Mouse (Mus musculus): ENCODE measurements around the gene Lrrc49.

Lrrc49 gene

DNA sequence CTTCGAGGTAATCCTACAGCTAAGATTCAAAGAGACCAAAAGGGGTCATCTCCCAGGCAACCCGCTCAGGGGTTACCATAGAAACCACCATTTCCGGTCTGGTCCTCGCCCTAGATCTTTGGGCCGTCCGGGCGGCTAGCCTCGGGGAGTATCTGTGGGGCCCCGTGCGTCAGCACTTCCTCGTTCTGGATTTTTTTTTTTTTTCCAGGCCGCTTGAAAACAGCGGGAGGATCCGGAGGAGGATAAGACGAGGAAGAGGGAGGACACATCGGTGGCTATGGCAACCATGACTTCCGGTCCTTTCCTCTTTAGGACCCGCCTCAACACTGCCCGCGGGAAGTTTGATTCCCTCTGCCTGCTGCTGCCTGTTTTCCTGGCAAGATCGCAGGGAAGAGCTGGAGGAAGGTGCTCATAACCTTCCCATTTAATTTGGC is at the start of gene Lrrc49:
Gene Lrrc49 (minus strand): TSS at position 268 of the 434 bp plus-strand sequence.
- peak; percentile 99 for DNase-seq (ENCODE audit: low read depth, low spot score)

DNA sequence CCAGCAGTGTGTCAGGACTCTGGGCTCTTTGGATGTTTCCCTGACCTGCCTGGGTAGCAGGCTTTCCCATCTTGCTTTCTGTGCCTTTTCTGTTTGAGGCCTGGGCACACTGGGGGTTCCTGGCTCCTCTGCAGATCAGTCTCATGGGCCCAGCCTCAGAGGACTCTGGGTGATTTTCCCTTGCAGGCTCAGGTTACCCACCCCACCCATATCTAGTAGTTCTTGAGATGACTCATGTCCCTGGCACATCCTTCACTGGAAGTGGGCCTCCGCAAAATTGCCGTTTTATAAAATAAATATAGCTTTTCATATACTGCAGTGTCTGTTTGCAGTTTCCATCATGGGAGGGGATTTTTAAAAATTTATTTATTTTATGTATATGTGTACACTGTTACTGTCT is 46.4 kb upstream of the Lrrc49 start:
- DNase-seq (ENCODE audit: low read depth, low spot score) = peak; percentile 67

DNA sequence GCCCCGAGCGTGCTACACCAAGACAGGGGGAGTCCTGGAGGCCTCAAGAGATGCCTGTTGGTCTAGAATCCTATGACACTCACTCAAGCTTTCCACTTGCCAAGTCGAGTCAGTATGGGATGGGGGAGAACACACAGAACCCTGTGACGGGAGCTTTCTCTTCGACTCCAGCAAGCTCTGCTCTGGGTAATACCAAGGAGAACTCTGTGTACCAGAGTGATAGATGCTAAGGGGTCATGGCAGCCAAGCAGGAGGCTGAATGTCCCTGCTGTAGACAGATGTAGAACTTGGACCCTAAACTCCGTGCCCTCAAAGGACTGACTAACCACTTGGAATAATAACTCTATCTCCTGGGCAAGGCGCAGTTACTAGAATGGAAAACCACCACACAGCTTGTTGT is 37.0 kb upstream of the Lrrc49 start:
- DNase-seq (ENCODE audit: low read depth, low spot score) = no peak

DNA sequence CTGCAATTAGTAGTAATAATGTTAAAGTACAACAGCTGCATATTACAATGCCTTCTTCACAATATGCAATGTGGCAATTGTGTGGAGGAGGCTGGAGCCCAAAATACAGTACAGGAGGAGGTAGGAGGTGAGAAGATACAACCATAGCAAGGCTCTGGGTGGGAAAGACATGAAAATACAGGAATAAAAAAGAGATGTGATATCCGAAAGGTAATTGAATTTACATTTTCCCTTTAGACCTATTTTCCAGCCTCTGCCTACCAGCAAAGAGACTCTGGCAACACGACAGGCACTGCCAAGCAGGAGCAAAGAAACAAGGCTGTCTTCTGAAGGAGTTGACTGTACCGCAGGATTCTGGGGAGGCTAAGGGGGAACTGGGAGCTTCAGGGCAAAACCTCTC is 31.7 kb upstream of the Lrrc49 start:
- DNase-seq (ENCODE audit: low read depth, low spot score) = no peak

DNA sequence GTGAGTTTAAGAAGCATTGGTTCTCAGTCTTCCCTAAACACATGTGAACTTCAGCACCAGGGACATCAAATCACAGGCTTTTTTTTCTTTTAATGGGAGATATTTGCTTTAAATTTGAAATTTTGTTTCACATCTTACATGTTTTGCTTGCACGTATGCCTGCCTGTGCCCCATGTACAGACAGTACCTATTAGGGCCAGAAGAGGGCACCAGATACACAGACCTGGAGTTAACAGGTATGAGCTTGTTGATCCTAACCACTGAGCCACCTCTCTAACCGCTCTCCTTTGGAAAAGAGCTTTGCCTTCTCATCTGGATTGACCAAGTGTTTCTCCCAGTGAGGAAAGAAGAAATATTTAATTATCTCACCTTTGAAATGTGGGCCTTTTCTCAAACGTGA is 30.3 kb upstream of the Lrrc49 start:
- peak; percentile 76 for DNase-seq (ENCODE audit: low read depth, low spot score)

DNA sequence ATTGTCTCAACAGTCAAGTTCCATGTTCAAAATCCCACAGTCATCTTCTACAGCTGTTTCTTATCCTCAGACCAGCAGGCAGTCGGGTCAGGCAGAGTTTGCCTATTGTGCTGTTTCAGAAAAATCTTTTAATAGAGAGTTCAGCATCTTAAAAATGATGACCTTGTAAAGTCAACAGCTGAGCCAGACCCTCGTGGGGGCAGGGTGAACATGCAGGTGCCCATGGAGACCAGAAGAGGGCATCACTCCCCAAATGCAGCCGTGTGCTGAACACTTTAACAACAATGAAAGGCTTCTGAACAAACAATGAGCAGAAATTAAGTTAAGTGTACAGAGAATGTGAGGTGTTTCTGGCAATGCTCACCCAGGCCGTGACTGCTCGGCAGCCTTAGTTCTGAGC is 27.9 kb upstream of the Lrrc49 start:
- DNase-seq (ENCODE audit: low read depth, low spot score) = no peak

DNA sequence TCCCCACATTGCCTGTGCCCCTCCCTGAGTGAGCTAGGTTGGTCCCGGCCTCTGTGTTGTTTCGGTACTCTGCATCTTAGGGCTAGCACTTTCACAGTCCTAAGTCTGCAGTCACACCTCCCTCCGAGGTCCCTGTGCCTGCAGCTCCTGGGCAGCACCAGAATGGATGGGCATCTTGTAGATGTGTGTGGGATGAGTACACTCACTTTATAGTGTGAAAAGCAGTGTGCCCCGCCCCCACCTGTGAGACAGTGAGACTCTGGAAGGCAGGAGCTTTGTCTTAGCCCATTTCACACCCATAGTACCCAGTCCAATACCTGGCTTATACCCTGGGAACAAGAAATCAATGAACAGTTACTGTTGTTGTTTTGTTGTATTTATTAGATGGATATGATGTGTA is 27.3 kb upstream of the Lrrc49 start:
- no peak for DNase-seq (ENCODE audit: low read depth, low spot score)

DNA sequence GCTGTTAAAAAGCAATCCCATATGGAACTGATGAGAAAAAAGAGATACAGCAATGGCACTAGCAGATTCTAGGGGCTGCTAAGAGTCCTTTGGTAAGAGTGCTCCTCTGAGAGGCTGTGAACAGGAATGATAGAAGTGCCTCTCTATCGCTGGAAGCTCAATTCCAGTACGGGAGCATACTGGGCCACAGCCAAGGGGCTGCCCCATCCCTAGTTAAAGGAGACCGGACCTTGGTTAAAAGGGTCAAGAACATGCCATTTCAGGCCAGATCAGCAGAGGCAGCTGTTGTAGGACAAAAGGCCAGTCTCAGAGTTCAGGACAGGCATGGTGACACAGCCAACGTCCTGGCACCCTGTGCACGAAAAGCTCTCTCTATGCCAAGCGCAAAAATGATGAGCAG is 26.2 kb upstream of the Lrrc49 start:
- DNase-seq (ENCODE audit: low read depth, low spot score) = no peak

DNA sequence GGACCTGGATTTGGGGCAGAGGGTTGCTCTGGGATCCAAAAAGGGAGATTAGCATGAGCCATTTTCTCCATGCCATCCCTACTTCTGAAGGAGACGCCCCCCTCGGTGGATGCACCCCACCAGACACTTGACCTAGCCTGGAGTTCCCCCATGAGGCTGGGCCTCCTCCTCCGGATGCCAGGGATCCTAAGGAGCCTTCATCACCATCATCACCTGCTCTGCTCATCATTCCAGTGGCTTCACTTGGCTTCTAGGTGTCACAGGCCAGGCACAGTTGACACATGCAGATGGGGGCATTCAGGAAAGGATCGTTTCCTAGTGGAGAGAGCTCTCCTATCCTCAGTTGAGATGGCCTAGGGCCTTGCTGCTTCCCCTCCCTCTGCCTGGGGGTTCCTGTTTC is 25.7 kb upstream of the Lrrc49 start:
- no peak for DNase-seq (ENCODE audit: low read depth, low spot score)

DNA sequence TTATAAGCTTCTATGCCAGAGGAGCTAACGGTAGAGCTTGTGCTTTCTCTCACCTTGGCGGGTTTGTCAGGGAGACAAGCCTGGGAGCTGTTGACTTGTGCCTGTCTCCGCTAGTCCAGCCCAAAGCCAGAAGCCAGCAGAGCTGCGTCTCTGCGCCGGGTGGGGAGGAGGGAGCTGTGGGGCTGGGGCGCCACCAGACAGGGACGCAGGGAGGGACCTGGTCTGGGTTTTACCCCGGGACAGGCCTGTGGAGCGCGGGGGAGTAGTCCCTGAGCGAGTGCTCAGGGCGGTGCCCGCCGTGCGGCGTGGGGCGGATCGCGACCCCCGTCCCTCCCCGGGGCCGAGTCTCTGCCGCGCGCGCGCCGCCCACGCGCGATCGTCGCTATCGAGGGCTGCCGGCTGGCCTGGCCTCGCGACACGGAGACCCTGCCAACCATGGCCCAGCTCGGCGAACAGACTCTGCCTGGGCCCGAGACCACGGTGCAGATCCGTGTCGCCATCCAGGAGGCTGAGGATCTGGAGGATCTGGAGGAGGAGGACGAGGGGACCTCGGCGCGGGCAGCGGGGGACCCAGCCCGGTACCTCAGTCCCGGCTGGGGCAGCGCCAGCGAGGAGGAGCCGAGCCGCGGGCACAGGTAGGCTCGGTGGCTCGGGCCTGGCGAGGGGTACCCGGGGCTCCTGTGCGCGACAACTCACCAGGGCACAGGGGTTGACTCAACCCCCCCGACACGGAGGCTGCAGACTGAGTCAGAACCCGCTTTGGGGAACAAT is 25.0 kb upstream of the Lrrc49 start, which contains the start of gene Larp6:
Gene Larp6 (plus strand): TSS at position 219 of the 771 bp plus-strand sequence.
- DNase-seq (ENCODE audit: low read depth, low spot score) = no peak

DNA sequence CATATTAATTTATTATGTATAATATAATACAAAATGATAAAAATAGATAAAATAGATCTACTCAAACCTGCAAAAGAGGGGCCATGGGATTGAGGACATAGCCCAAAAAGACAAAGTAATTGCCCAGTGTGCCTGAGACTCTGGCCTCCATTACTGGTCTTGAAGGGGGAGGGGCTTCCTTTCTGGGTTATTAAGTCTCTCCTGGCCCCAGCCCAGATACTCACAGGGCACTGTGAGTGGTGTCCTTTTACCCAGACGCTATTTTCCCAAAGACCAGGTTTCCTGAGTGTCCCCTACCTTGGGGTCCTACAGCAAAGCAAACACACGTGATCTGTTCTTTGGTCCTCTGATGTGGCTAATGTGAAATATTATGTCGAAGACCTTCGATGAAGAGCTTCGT is 24.1 kb upstream of the Lrrc49 start:
- no peak for DNase-seq (ENCODE audit: low read depth, low spot score)

DNA sequence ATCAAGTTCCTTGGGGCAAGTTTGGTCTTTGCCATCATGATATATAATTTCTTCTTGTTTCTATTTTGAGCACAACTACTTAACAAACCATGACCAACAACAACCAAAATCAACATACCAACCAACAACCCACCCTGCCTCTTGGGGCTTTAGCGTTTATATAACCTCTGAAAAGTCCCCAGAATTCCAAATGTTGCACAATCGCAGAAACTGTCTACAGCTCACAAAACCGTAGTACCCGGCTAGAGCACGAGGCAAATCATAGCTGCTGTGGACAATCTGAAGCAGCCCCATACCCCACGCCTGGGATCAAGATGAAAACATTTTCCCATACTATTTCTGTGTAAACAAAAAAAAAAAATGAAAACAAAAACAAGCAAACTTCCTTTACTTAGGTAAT is 21.8 kb upstream of the Lrrc49 start:
- no peak for DNase-seq (ENCODE audit: low read depth, low spot score)

DNA sequence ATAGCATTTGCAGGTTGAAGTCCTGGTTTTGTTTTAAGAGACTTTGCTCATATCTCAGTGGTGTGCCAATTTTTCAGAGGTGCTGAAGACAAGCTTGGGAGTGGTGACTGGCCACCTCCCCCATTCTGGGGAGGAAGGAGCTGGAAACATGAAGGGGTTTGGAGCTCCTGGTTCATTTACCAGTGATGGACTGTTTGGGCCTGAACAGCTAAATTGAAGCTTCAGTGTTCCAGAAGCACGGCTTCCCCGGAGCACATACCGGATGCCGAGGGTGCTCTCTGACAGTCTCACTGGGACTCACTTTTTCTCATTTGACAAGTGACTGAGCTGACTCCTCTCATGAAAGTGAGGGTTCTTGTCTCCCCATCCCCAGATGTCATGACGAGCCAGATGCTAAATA is 20.6 kb upstream of the Lrrc49 start:
- no peak for DNase-seq (ENCODE audit: low read depth, low spot score)

DNA sequence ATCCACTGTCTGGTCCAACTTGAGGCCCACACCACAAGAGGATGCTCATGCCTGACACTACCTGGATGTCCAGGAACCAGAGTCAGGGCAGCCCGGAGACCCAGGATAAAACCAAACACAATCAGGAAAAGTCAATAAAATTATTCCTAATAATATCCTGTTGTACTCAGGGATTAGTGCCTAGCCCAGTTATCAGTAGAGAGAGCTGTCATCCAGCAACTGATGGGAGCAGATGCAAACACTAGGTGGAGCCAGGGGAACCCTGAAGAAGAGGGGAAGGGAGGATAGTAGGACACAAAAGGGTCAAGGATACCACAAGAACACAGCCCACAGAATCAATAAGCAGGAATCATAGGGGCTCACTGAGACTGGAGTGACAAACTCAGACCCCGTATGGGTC is 19.6 kb upstream of the Lrrc49 start:
- DNase-seq (ENCODE audit: low read depth, low spot score) = no peak

DNA sequence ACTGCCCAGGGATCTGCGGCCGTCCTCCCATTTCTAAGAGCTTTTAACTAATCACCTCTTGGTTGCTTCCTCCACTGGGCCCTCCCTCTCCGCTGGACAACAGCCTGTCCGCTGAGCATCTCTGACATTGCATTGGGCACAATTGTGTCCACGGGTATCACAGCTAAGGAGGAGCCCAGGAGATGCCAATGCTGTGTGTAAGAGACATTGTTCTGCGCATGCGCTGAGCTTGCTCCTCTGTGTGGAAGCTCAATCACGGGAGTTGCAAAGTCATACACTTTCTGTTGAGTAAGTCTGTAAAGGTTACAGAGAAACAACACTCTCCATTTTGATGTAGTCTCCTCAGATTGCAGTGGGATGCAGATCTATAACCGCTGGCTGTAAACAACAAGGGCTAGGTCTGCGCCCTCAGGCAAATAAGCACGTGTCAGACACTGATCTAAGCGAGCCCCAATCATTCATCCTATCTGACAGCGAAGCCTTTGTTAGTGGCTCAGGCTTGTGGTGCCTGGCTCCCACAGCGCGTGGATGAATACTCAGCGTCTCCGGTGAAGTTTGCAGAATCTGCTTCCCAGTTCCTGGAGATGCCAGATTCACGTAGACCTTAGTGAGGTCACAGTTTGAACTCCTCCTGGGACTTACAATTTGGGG is 11.7 kb upstream of the Lrrc49 start:
- no peak for DNase-seq (ENCODE audit: low read depth, low spot score)

DNA sequence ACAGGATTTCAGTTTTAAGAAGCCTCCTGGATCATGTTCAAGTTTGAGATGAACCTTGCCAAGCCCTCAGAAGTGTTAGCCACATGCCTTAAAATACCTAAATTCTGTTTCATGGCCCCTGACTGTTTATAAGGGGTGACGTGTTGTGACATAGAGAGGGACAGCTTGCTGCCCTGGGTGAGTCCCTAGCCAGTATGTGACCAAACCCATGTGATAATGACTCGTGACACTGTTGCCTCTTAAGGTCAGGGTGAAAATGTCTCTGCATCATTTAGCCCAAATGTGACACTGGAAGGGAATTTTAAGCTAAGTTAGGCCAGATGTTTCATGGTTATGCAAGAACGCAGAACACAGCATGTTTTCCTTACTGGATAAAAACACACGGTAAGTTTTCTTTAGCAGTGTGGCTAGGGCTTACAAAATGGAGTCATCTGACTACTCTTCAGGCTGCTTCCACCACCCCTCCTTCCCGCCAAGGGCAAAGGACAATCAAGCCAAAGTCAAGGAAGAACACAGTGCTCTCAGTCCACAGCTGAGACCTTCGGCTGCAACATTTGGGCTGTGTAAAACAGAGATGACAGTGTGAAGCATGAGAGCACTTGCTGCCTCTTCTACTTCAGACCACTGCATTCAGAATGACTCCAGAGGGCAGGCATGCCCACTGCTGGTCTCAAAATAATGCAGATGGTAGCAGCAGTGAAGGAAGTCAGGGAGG is 8.5 kb upstream of the Lrrc49 start:
- peak; percentile 74 for DNase-seq (ENCODE audit: low read depth, low spot score)

DNA sequence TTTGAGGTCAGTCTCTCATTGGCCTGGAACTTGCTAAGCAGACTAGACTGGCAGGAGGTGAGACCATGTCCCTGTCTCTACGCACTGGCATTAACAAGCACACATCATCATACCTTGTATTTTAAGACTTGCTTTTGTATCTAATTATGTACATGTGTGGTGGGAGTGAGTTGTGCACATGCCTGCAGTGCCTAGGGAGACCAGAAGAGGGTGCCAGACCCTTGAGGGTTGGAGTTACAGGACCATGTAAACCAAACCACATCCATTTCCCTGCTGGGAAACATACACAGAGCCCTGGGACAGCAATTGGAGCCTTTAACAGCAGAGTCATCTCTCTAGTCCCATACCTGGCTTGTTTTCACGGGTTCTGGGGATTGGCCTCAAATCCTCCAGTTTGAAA is 6.0 kb upstream of the Lrrc49 start:
- DNase-seq (ENCODE audit: low read depth, low spot score) = peak; percentile 51

DNA sequence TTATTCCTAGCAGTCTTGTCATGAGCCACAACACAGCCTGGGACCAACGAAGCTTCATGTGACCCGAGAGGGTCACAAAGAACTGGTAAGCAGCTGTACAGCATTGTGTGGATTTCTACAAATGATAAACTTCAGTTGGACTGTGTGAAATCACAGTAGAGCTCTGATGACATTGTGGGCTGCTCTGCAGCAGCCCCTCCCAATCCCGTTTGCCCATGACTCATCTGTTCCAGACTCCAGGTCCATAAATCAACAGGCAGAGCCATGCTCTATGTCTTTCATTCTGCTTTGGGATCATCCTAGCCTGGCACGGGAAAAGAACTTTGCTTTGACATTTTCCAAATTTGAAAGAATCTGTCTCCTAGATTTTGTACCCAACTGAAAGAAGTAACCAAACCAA is 4.7 kb upstream of the Lrrc49 start:
- DNase-seq (ENCODE audit: low read depth, low spot score) = peak; percentile 90

DNA sequence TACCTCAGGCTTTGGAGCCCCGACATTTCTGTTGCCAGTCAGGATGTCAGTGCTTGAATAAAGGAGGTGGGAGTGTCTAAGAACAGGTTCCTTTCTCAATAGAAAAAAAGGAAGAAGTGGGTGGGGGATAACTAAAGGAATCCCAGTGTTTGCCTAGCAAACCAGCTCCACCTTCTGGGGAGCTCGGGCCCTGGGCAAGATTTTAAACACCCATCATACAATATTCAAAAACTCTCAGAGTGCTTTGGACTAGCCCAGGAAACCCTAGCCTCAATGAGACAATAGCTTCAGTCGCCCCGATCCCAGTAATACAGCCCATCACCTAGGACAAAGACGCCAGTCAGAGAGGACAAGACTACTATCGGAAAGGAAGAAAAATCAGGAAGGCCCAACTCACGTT is 543 bp downstream of the Lrrc49 start:
- peak; percentile 74 for DNase-seq (ENCODE audit: low read depth, low spot score)

DNA sequence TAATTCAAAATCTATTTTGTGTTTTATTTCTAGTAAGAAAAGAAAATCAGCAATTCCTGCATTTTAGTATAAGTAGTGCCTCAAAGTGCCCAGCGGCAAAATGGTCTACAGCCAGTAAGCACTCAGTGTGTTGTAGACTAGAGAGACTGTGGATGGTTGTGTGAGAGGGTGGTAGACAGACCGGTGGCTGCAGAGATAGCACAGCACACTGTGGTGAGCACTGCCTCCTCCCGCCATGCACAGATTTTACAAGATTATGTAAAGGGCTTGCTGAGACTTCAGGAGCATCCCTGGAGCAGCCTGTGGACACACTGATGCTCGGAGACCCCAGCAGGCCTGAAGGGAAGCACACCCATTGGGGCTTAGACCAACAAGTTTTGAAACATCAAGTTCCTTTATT is 5.2 kb downstream of the Lrrc49 start:
- DNase-seq (ENCODE audit: low read depth, low spot score) = no peak

DNA sequence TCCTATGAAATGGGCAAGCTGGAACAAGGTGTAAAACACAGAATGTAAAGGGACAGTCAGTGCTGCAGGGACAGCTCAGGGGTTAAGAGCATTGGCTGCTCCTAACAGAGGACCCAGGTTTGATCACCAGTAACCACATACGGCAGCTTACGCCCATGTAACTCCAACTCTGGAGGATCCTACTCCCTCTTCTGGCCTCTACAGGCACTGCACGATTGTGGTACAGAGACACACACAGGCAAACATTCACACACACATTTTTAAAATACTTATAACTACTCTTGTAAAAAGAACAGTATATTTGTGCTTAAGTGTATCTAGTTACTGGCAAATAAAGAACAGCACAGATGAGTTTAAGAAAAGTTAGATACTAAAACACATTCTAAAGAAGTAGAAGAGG is 7.0 kb downstream of the Lrrc49 start:
- peak; percentile 19 for DNase-seq (ENCODE audit: low read depth, low spot score)

DNA sequence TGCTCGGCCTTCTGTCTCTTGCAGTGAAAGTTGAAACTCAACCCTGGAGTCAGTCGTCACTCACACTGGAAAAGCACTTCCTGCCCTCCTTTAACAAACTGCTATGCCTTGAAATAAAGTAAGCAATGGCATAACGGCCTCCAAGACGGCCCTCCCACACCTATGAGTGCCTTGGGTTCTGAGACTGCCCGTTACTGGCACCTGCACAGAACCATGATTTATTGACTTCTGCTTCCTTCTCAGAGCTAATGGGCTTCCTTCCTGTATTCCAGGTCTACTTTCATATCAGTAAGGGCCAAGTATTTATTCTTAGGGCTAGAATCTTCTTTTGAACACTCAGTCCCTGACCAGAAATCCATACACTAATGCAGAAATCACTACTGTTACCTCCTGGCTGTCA is 9.0 kb downstream of the Lrrc49 start:
- no peak for DNase-seq (ENCODE audit: low read depth, low spot score)

DNA sequence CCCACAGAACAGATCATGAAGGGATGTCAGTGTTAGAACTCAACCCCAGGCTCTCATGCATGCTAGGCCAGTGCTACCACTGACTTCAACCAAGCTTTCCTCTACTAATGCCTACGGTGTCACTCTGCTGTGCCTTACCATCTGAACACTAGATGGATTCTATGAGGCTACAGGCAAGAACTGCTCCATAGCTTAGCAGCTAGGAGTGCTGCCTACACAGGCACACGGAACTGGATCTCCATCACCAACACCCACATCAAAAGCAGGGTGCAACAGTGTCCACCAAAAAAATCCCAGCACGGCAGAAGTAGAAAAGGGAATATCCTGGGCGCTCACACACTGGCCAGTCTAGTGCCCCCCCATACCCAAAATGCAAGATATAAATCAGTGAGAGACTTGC is 11.5 kb downstream of the Lrrc49 start:
- no peak for DNase-seq (ENCODE audit: low read depth, low spot score)

Data from 3T3-L1 (cell line).